Mouse (Mus musculus): ENCODE data around the gene Lancl3. TPM values are rescaled to one million over a fixed set of nuclear protein-coding genes. Genes with fewer than 3 reads are reported as not detected.
A peak's percentile ranks its signal among the peaks of the same experiment; 100 is the strongest.

The Lancl3 gene
- polyA plus RNA-seq, 1 experiment from 2014 or later, result 5.5 TPM

- ATAC-seq (ENCODE audit: low FRiP score, low read depth), result no peak
- Histone ChIP-seq H3K4me3 (no peak overlapping the region), H3K27ac (replicated peaks) (no peak overlapping the region), H3K4me1 (replicated peaks) (no peaks in the 10 kb centered on the region), H3K27me3 (no peaks in the 10 kb centered on the region), H3K4me2 (no peak overlapping the region), H3K36me3 (no peaks in the 10 kb centered on the region), H3K9ac (no peak overlapping the region), H3K9me3 (no peaks in the 10 kb centered on the region)
- 79% methylated on average over 2 of the region's 2 CpGs for WGBS
Measured at GRCm38 (mm10) chrX:9227105-9227504, 27.4 kb downstream of the Lancl3 start.

GRCm38 (mm10) chrX:9240737-9241591 is 41.3 kb downstream of the Lancl3 start:
- Histone ChIP-seq H3K4me1 (replicated peaks) (no peaks in the 10 kb centered on the region), H3K4me2 (no peak overlapping the region), H3K9ac (no peak overlapping the region), H3K9me3 (no peaks in the 10 kb centered on the region), H3K4me3 (no peak overlapping the region), H3K36me3 (no peaks in the 10 kb centered on the region), H3K27me3 (no peaks in the 10 kb centered on the region), H3K27ac (replicated peaks) (no peak overlapping the region)
- ATAC-seq (ENCODE audit: low FRiP score, low read depth), result no peak
- 67% methylated on average over 5 of the region's 5 CpGs for WGBS

GRCm38 (mm10) chrX:9243381-9243864 is 43.7 kb downstream of the Lancl3 start:
- H3K4me1 ChIP-seq (replicated peaks), result no peaks in the 10 kb centered on the region
- no peaks in the 10 kb centered on the region for H3K27me3 ChIP-seq
- 50% methylated on average over 8 of the region's 8 CpGs for WGBS
- no peaks in the 10 kb centered on the region for H3K9me3 ChIP-seq
- no peaks in the 10 kb centered on the region for H3K36me3 ChIP-seq
- peak; percentile 59 for ATAC-seq (ENCODE audit: low FRiP score, low read depth)
- H3K4me3 ChIP-seq, result no peak overlapping the region
- no peak overlapping the region for H3K4me2 ChIP-seq
- H3K9ac ChIP-seq, result no peak overlapping the region
- H3K27ac ChIP-seq (replicated peaks), result no peak overlapping the region

DNA sequence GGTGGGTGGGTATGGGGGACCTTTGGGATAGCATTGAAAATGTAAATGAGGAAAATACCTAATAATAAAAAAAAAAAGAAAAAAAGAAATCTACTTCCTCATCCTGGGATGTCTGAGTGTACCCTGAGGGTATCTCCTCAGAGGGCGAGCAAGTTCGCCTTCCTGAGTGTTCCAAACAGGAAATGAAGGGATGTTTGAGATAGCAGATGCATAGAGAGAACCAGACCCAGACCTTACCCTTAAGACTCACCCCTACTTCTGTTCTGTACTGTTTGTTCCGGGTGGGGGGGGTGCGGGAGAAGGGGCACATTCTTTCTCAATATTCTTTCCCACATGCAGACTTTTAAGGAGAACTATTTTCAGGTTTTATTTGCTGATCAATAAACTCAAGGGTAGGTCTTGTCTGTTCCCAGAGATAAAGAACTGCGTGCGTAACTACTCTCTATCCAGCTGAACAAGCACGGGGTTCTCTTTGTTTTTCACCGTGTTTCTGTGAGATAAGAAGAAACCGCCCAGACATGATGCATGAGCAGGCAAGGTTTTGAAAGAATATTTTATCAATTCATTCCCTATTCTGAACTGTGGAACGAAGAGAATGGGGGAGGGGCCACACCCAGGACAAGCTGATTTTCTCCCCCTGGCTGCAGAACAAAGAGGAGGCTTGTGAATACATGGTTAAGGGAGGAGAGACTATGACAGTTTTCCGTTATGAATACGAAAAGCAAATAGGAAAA is 45.1 kb downstream of the Lancl3 start:
- Histone ChIP-seq H3K4me3 (no peak overlapping the region), H3K27me3 (no peaks in the 10 kb centered on the region), H3K27ac (replicated peaks) (no peak overlapping the region), H3K4me2 (no peak overlapping the region), H3K36me3 (no peaks in the 10 kb centered on the region), H3K9me3 (no peaks in the 10 kb centered on the region), H3K9ac (no peak overlapping the region), H3K4me1 (replicated peaks) (no peaks in the 10 kb centered on the region)
- whole genome bisulfite sequencing, result 63% methylated on average over 12 of the region's 12 CpGs
- peak; percentile 44; the same call in 1 of the 2 replicates for ATAC-seq (ENCODE audit: low FRiP score, low read depth)

DNA sequence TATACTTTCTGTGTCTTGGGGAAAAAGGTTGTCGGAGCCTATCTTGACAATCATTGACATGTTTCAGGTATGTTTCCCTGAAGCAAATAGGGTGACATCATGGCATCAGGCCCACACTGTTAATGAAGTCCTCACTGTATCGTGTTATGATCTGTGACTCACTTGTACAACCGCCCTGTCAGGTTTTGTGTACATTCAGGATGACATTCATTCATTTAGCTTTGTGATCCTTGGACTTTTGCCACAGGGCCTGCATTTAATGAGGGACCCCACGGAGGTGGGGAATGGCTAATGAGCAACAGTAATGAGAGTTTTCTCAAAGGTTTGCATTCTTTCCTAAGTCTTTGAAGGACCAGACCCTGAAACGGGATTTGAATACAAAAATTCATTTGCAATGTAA is 49.2 kb downstream of the Lancl3 start:
- Histone ChIP-seq H3K27me3 (no peaks in the 10 kb centered on the region), H3K9ac (no peak overlapping the region), H3K36me3 (no peaks in the 10 kb centered on the region), H3K9me3 (no peaks in the 10 kb centered on the region), H3K4me3 (no peak overlapping the region), H3K27ac (replicated peaks) (no peak overlapping the region), H3K4me2 (no peak overlapping the region), H3K4me1 (replicated peaks) (no peaks in the 10 kb centered on the region)
- ATAC-seq (ENCODE audit: low FRiP score, low read depth), result no peak
- 37% methylated on average over 5 of the region's 5 CpGs for WGBS

DNA sequence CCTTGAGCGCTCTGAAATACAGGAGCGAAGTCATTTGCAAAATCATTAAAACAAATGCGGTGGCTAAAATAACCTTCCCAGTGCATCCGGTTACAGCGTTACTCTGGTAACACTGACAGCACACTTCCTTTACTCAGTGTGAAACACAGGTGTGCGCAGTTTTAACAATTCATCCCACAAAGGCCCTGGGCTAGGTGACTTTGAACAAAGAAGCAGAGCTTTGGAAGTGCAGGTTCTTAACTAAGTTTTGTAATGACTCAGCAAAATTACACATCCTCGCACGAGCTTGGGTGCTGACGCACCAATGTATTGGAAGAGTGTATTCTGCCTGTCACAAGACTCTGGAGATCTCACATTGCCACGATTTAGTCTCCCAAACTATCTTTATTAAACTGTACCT is 54.3 kb downstream of the Lancl3 start:
- Histone ChIP-seq H3K4me3 (no peak overlapping the region), H3K27me3 (no peaks in the 10 kb centered on the region), H3K27ac (replicated peaks) (no peak overlapping the region), H3K9me3 (no peaks in the 10 kb centered on the region), H3K9ac (no peak overlapping the region), H3K4me1 (replicated peaks) (no peaks in the 10 kb centered on the region), H3K36me3 (no peaks in the 10 kb centered on the region), H3K4me2 (no peak overlapping the region)
- WGBS, result 81% methylated on average over 10 of the region's 10 CpGs
- ATAC-seq (ENCODE audit: low FRiP score, low read depth), result no peak

GRCm38 (mm10) chrX:9254901-9255300 is 55.2 kb downstream of the Lancl3 start:
- no peaks in the 10 kb centered on the region for H3K36me3 ChIP-seq
- H3K4me3 ChIP-seq, result no peak overlapping the region
- H3K27ac ChIP-seq (replicated peaks), result no peak overlapping the region
- no peak overlapping the region for H3K9ac ChIP-seq
- ATAC-seq (ENCODE audit: low FRiP score, low read depth), result no peak
- no peak overlapping the region for H3K4me2 ChIP-seq
- no peaks in the 10 kb centered on the region for H3K4me1 ChIP-seq (replicated peaks)
- WGBS, result 95% methylated on average over 3 of the region's 3 CpGs
- H3K27me3 ChIP-seq, result no peaks in the 10 kb centered on the region
- no peaks in the 10 kb centered on the region for H3K9me3 ChIP-seq

DNA sequence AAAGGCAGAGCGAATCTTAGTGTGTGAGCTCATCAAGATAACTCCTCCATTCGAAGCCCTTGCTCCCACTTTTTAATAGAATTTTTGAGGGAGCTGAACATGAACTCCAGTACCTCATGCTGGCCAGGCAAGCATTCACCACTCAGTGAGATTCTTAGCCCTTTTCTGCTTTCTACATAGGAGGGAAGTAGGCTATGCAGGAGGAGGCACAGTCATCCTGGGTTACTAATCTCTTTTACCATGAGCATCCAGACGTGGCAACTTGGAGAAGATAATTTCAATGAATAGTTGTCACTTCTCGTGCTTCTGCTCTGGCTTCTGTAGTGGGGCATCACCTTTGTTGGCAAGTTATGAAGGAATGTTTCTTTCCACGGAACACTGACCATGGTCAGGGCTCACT is 57.1 kb downstream of the Lancl3 start, which contains the start of gene Gm14862:
Gm14862 (minus strand) TSS at position 134 of the 400 bp plus-strand sequence.
- H3K4me2 ChIP-seq, result no peak within 1 kb of the TSS
- no peaks in the 10 kb centered on the region for H3K36me3 ChIP-seq
- no peak within 1 kb of the TSS for H3K9ac ChIP-seq
- H3K27ac ChIP-seq (replicated peaks), result no peak within 1 kb of the TSS
- no peak within 1 kb of the TSS for H3K4me3 ChIP-seq
- no peak for ATAC-seq (ENCODE audit: low FRiP score, low read depth)
- no peaks in the 10 kb centered on the region for H3K4me1 ChIP-seq (replicated peaks)
- no peaks in the 10 kb centered on the region for H3K27me3 ChIP-seq
- 82% methylated on average over 5 of the region's 5 CpGs for WGBS
- no peaks in the 10 kb centered on the region for H3K9me3 ChIP-seq

GRCm38 (mm10) chrX:9257831-9258230 is 58.1 kb downstream of the Lancl3 start:
- H3K9ac ChIP-seq, result no peak overlapping the region
- H3K9me3 ChIP-seq, result no peaks in the 10 kb centered on the region
- no peak for ATAC-seq (ENCODE audit: low FRiP score, low read depth)
- WGBS, result 96% methylated on average over 7 of the region's 7 CpGs
- H3K4me2 ChIP-seq, result no peak overlapping the region
- H3K4me3 ChIP-seq, result no peak overlapping the region
- no peaks in the 10 kb centered on the region for H3K27me3 ChIP-seq
- no peak overlapping the region for H3K27ac ChIP-seq (replicated peaks)
- no peaks in the 10 kb centered on the region for H3K36me3 ChIP-seq
- H3K4me1 ChIP-seq (replicated peaks), result no peaks in the 10 kb centered on the region

GRCm38 (mm10) chrX:9259267-9259666 is 59.6 kb downstream of the Lancl3 start:
- no peak for ATAC-seq (ENCODE audit: low FRiP score, low read depth)
- H3K36me3 ChIP-seq, result no peaks in the 10 kb centered on the region
- H3K4me1 ChIP-seq (replicated peaks), result no peaks in the 10 kb centered on the region
- H3K27me3 ChIP-seq, result no peaks in the 10 kb centered on the region
- H3K9me3 ChIP-seq, result no peaks in the 10 kb centered on the region
- no peak overlapping the region for H3K4me3 ChIP-seq
- WGBS, result 78% methylated on average over 1 of the region's 1 CpGs
- H3K9ac ChIP-seq, result no peak overlapping the region
- H3K4me2 ChIP-seq, result no peak overlapping the region
- no peak overlapping the region for H3K27ac ChIP-seq (replicated peaks)

DNA sequence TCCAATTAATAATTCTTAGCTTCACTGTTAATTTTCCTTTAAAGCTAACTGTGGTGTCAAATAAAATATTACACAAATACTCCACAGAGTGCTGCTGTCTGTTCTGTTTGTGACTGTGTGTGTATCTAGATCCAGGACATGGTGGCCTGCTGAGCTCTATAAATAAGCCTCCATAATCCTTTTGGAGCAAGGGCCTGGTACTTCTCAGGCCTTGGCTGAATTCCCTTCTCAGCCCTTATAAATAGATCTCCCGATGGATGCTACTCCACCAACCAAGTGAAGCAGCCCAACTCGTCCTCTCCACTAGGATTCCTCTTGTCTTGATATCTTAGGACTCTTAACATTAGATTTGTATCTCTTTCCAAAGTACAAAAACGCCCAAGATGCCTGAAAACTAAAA is 71.4 kb downstream of the Lancl3 start:
- Histone ChIP-seq H3K36me3 (no peaks in the 10 kb centered on the region), H3K27me3 (no peaks in the 10 kb centered on the region), H3K9me3 (no peaks in the 10 kb centered on the region), H3K27ac (replicated peaks) (no peak overlapping the region), H3K4me2 (no peak overlapping the region), H3K4me1 (replicated peaks) (no peaks in the 10 kb centered on the region), H3K4me3 (no peak overlapping the region), H3K9ac (no peak overlapping the region)
- no peak for ATAC-seq (ENCODE audit: low FRiP score, low read depth)
- WGBS, result 70% methylated on average over 3 of the region's 3 CpGs

DNA sequence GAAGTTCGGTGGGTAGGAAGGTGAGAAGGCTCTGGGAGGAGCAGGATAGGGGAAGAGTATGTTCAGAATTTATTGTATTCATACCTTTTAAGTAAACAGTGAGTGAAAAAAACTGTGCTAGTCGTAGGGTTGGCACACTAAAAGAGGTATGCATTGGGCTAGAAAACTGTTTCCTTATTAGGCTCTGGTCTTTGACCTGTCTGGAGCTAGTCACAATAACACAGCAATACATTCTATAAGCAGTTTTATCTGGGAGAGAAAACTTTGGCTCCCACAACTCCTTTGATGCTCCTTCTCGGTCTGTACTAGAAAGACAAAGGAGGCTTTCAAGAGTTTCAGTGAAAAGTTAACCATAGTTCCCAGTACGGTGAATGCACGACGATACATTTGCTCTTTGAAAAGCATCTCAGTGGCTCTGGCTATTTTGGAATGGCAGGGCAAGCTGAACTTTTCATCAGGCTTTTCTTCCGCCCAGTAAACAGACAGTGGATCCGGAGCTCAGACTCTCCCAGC is 72.3 kb downstream of the Lancl3 start:
- Histone ChIP-seq H3K4me3 (peak overlapping the region; percentile 61), H3K36me3 (no peaks in the 10 kb centered on the region), H3K4me1 (replicated peaks) (no peaks in the 10 kb centered on the region), H3K9ac (no peak overlapping the region), H3K27ac (replicated peaks) (peak overlapping the region; percentile 71; the same call in 1 of the 2 replicates), H3K27me3 (no peaks in the 10 kb centered on the region), H3K9me3 (no peaks in the 10 kb centered on the region), H3K4me2 (peak overlapping the region; percentile 56)
- peak; percentile 24; the same call in 1 of the 2 replicates for ATAC-seq (ENCODE audit: low FRiP score, low read depth)
- WGBS, result 22% methylated on average over 8 of the region's 8 CpGs
